Mouse (Mus musculus) hindbrain, postnatal 0 days (tissue): ENCODE measurements around the gene Chpf. TPM values are rescaled to one million over a fixed set of nuclear protein-coding genes. Genes with fewer than 3 reads are reported as not detected.

Source experiments
- ATAC-seq: fragments of 200-750 bp; cut with Nextera tagmentation; 2 replicates; pipeline ENCODE4 v1.8.0; 2017; ENCODE audit warnings: mild to moderate bottlenecking, moderate TSS enrichment, moderate library complexity
- DNase-seq: peaks from one replicate; pipeline ENCODE4 v3.0.0-alpha.2; 2015; ENCODE audit warnings: low spot score
- H3K27ac ChIP-seq: fragments of 300-500 bp; sonication (generic); 2 replicates; pipeline ENCODE4 v1.5.1; 2014; ENCODE audit warnings: mild to moderate bottlenecking
- H3K27me3 ChIP-seq: fragments of 300-500 bp; sonication (generic); 2 replicates; pipeline ENCODE4 v1.6.1; 2014; ENCODE audit warnings: low read length, mixed read lengths; ENCODE audit not compliant: insufficient read depth
- H3K36me3 ChIP-seq: fragments of 300-500 bp; sonication (generic); 2 replicates; pipeline ENCODE4 v1.6.1; 2014; ENCODE audit warnings: low read length, mixed read lengths; ENCODE audit not compliant: insufficient read depth
- H3K4me1 ChIP-seq: fragments of 300-500 bp; sonication (generic); 2 replicates; pipeline ENCODE4 v1.6.1; 2014; ENCODE audit warnings: antibody characterized with exemption, low read length, mixed read lengths; ENCODE audit not compliant: insufficient read depth
- H3K4me2 ChIP-seq: fragments of 300-500 bp; sonication (generic); 2 replicates; pipeline ENCODE4 v1.6.1; 2014; ENCODE audit warnings: low read depth, mild to moderate bottlenecking, low read length, moderate library complexity, mixed read lengths
- H3K4me3 ChIP-seq: fragments of 300-500 bp; sonication (generic); 2 replicates; pipeline ENCODE4 v1.5.1; 2014; ENCODE audit warnings: low read length
- H3K9ac ChIP-seq: fragments of 300-500 bp; sonication (generic); replicated peaks from 2 replicates; pipeline ENCODE4 v1.6.1; 2014; ENCODE audit warnings: mild to moderate bottlenecking, low read length, moderate library complexity, mixed read lengths
- H3K9me3 ChIP-seq: fragments of 300-500 bp; sonication (generic); 2 replicates; pipeline ENCODE4 v1.6.1; 2016; ENCODE audit warnings: low read length, mixed read lengths
- CTCF ChIP-seq: IDR thresholded peaks from 2 replicates; pipeline ENCODE4 v1.5.1; 2016; ENCODE audit warnings: antibody characterized with exemption, control low read depth, low read depth
- WGBS: fragments of 180-500 bp; shearing (Covaris S2); extraction: QIAGEN DNeasy Blood & Tissue Kit; methylation state at CpG from one replicate; pipeline ENCODE4 v1.1.7; 2014; 5-methylcytosine and 5-hydroxymethylcytosine counted together
- polyA plus RNA-seq: library from polyadenylated mRNA; unstranded; fragments of >200 nt; fragmentation: Nextera tagmentation; extraction: Ambion mirVana; gene quantifications from 2 replicates; pipeline ENCODE4 v1.2.1, GENCODE M21; 2015
- total RNA-seq: library from RNA; depleted of rRNA; stranded (reverse); fragments of >200 nt; gene quantifications from 2 replicates; pipeline ENCODE4 v1.2.3, GENCODE M21; 2014; rRNA removed

Gene Chpf
- total and polyA plus RNA-seq, 2 experiments from 2014 or later = 55.8 to 155 TPM

GRCm38 (mm10) chr1:75435475-75436328 is 43.4 kb downstream of the Chpf start, which contains the start of gene Gmppa:
Gene Gmppa (plus strand): TSS chr1:75435930.
- H3K27me3 ChIP-seq = no peaks in the 10 kb centered on the region
- H3K36me3 ChIP-seq = no peaks in the 10 kb centered on the region
- peak; percentile 89 for ATAC-seq
- TF ChIP-seq CTCF = no peak
- peak within 1 kb of the TSS; percentile 76; the same call in 1 of the 2 replicates for H3K27ac ChIP-seq
- peak within 1 kb of the TSS; percentile 50 for H3K4me3 ChIP-seq
- H3K4me1 ChIP-seq = no peaks in the 10 kb centered on the region
- peak within 1 kb of the TSS; percentile 67 for H3K9ac ChIP-seq
- 7% methylated on average over 28 of the region's 28 CpGs for WGBS
- no peaks in the 10 kb centered on the region for H3K9me3 ChIP-seq
- H3K4me2 ChIP-seq = peak within 1 kb of the TSS; percentile 68
- peak; percentile 91 for DNase-seq

- TF ChIP-seq CTCF = peak; percentile 71
- H3K4me2 ChIP-seq = no peak overlapping the region
- ATAC-seq (no peak), DNase-seq (peak; percentile 73)
- no peak overlapping the region for H3K9ac ChIP-seq
- WGBS = 35% methylated on average over 10 of the region's 10 CpGs
- H3K27me3 ChIP-seq = peaks cover 26% of the 10 kb centered on the region
- H3K9me3 ChIP-seq = no peaks in the 10 kb centered on the region
- H3K4me3 ChIP-seq = no peak overlapping the region
- no peaks in the 10 kb centered on the region for H3K36me3 ChIP-seq
- no peak overlapping the region for H3K27ac ChIP-seq
- H3K4me1 ChIP-seq = no peaks in the 10 kb centered on the region
Observed at GRCm38 (mm10) chr1:75425796-75426471, 53.2 kb downstream of the Chpf start.

Other genes starting within 250 kb of the Chpf start
- not detected in 2 replicates for gene A630095N17Rik, start 247.2 kb downstream of the Chpf start, total RNA-seq
- gene A630095N17Rik, start 247.2 kb downstream of the Chpf start, polyA plus RNA-seq = 0.29 and 0.31 TPM in 2 replicates
- 33.3 and 48.0 TPM in 2 replicates for gene Dnajb2, start 242.9 kb downstream of the Chpf start, total RNA-seq
- 62.6 and 64.5 TPM in 2 replicates for gene Dnajb2, start 242.9 kb downstream of the Chpf start, polyA plus RNA-seq
- 120 and 132 TPM in 2 replicates for gene Ptprn, start 214.8 kb downstream of the Chpf start, total RNA-seq
- 46.0 and 48.3 TPM in 2 replicates for gene Ptprn, start 214.8 kb downstream of the Chpf start, polyA plus RNA-seq
- 257 and 298 TPM in 2 replicates for gene Resp18, start 200.9 kb downstream of the Chpf start, total RNA-seq
- 394 and 396 TPM in 2 replicates for gene Resp18, start 200.9 kb downstream of the Chpf start, polyA plus RNA-seq
- gene Dnpep, start 161.3 kb downstream of the Chpf start, total RNA-seq = 143 and 175 TPM in 2 replicates
- gene Dnpep, start 161.3 kb downstream of the Chpf start, polyA plus RNA-seq = 120 and 131 TPM in 2 replicates
- 2.6 and 6.9 TPM in 2 replicates for gene Des, start 119.0 kb downstream of the Chpf start, total RNA-seq
- gene Des, start 119.0 kb downstream of the Chpf start, polyA plus RNA-seq = 1.2 and 1.6 TPM in 2 replicates
- gene Speg, start 104.0 kb downstream of the Chpf start, total RNA-seq = 50.4 and 52.7 TPM in 2 replicates
- 19.2 and 19.9 TPM in 2 replicates for gene Speg, start 104.0 kb downstream of the Chpf start, polyA plus RNA-seq
- gene Gmppa, start 43.4 kb downstream of the Chpf start, total RNA-seq = 88.0 and 96.8 TPM in 2 replicates
- gene Gmppa, start 43.4 kb downstream of the Chpf start, polyA plus RNA-seq = 59.9 and 63.1 TPM in 2 replicates
- 71.4 and 74.1 TPM in 2 replicates for gene Asic4, start 28.9 kb downstream of the Chpf start, total RNA-seq
- gene Asic4, start 28.9 kb downstream of the Chpf start, polyA plus RNA-seq = 17.0 and 21.0 TPM in 2 replicates
- 52.7 and 69.3 TPM in 2 replicates for gene Tmem198, start 225 bp upstream of the Chpf start, total RNA-seq
- gene Tmem198, start 225 bp upstream of the Chpf start, polyA plus RNA-seq = 33.9 and 36.4 TPM in 2 replicates
- gene Obsl1, start 27.1 kb upstream of the Chpf start, total RNA-seq = 52.4 and 62.4 TPM in 2 replicates
- 22.7 and 23.9 TPM in 2 replicates for gene Obsl1, start 27.1 kb upstream of the Chpf start, polyA plus RNA-seq
- 28.9 and 31.8 TPM in 2 replicates for gene Inha, start 27.8 kb upstream of the Chpf start, total RNA-seq
- 20.3 TPM in 2 replicates for gene Inha, start 27.8 kb upstream of the Chpf start, polyA plus RNA-seq
- 27.9 and 46.9 TPM in 2 replicates for gene Stk11ip, start 42.2 kb upstream of the Chpf start, total RNA-seq
- 13.5 and 14.0 TPM in 2 replicates for gene Stk11ip, start 42.2 kb upstream of the Chpf start, polyA plus RNA-seq
- 191 and 194 TPM in 2 replicates for gene Slc4a3, start 67.0 kb upstream of the Chpf start, total RNA-seq
- gene Slc4a3, start 67.0 kb upstream of the Chpf start, polyA plus RNA-seq = 90.0 and 96.4 TPM in 2 replicates